Comparison of ENCODE assay signal across 8 mouse cellular contexts in genomic region chr4:108117924-108118876, GRCm38 (mm10). TPM values are rescaled to one million over a fixed set of nuclear protein-coding genes. Genes with fewer than 3 reads are reported as not detected.
DNase-seq lines count a peak whose midpoint lies in the region; ATAC-seq lines count a peak whose summit lies in the region.

No protein-coding gene starts in this region.

- H3K4me2 ChIP-seq in heart, embryonic 14.5 days (ENCODE audit: low read length), result peak overlapping the region; percentile 65
- peak overlapping the region; percentile 78 for H3K4me2 ChIP-seq in liver, embryonic 13.5 days
- peak overlapping the region; percentile 68 for H3K4me2 ChIP-seq in stomach, embryonic 16.5 days (ENCODE audit: low read depth, low read length)

- H3K9ac ChIP-seq in heart, embryonic 14.5 days (ENCODE audit: low read length), result peak overlapping the region; percentile 77
- H3K9ac ChIP-seq in liver, embryonic 13.5 days, result peak overlapping the region; percentile 75
- peak overlapping the region; percentile 83 for H3K9ac ChIP-seq in stomach, embryonic 16.5 days (ENCODE audit: low read length)

- H3K9me3 ChIP-seq in heart, embryonic 14.5 days (ENCODE audit: control insufficient read depth, low read length), result no peaks in the 10 kb centered on the region
- H3K9me3 ChIP-seq in liver, embryonic 13.5 days (replicated peaks), result no peaks in the 10 kb centered on the region
- H3K9me3 ChIP-seq in stomach, embryonic 16.5 days (replicated peaks; ENCODE audit: control insufficient read depth, low read length), result no peaks in the 10 kb centered on the region

- peak overlapping the region; percentile 72 to 74 for H3K27ac ChIP-seq in heart, embryonic 14.5 days (replicated peaks in 1 of 2; ENCODE audit: control insufficient read depth in 1 of 2, insufficient read depth in 1 of 2, low read depth in 2 of 2, low read length in 2 of 2)
- peak overlapping the region; percentile 65 for H3K27ac ChIP-seq in liver, embryonic 13.5 days
- peak overlapping the region; percentile 20 for H3K27ac ChIP-seq in stomach, embryonic 16.5 days (ENCODE audit: low read length)

- H3K4me3 ChIP-seq in heart, embryonic 14.5 days (ENCODE audit: control insufficient read depth in 1 of 2, insufficient read depth in 1 of 2, low read depth in 1 of 2, low read length in 2 of 2), result peak overlapping the region; percentile 67 to 95
- H3K4me3 ChIP-seq in liver, embryonic 13.5 days (replicated peaks), result peak overlapping the region; percentile 71
- H3K4me3 ChIP-seq in stomach, embryonic 16.5 days (replicated peaks; ENCODE audit: low read length), result peak overlapping the region; percentile 76

- WGBS in heart, embryonic 14.5 days, result 13% methylated on average over 43 of the region's 45 CpGs
- WGBS in liver, embryonic 13.5 days (ENCODE audit: insufficient replicate concordance), result 8% methylated on average over 45 of the region's 45 CpGs
- WGBS in stomach, embryonic 16.5 days, result 11% methylated on average over 43 of the region's 45 CpGs

- DNase-seq in CD4-positive helper T cell, adult 2 months (ENCODE audit: low read depth, low spot score), result peak; percentile 87
- DNase-seq in brain, embryonic 18.5 days (ENCODE audit: low read depth, low spot score), result peak; percentile 61
- peak; percentile 93 for DNase-seq in kidney, postnatal 14 days
- peak; percentile 88 for DNase-seq in liver, embryonic 13.5 days
- DNase-seq in neural tube, embryonic 10.5 days (ENCODE audit: extremely low spot score, low spot score), result peak; percentile 94

- peak; percentile 97 for ATAC-seq in erythroid progenitor cell, adult 5-6 weeks (replicated peaks; ENCODE audit: low FRiP score, poor library complexity, severe bottlenecking)
- ATAC-seq in heart, embryonic 14.5 days (ENCODE audit: insufficient number of reproducible peaks, insufficient read depth, low FRiP score, low read depth), result peak; percentile 83
- peak; percentile 93 for ATAC-seq in liver, embryonic 13.5 days (ENCODE audit: low read depth)
- peak; percentile 94 for ATAC-seq in stomach, embryonic 16.5 days (ENCODE audit: insufficient read depth, low FRiP score)

- no peaks in the 10 kb centered on the region for H3K36me3 ChIP-seq in heart, embryonic 14.5 days (ENCODE audit: control insufficient read depth, insufficient read depth, low read length)
- no peaks in the 10 kb centered on the region for H3K36me3 ChIP-seq in liver, embryonic 13.5 days
- H3K36me3 ChIP-seq in stomach, embryonic 16.5 days (ENCODE audit: control insufficient read depth, insufficient read depth, low read length), result no peaks in the 10 kb centered on the region

- no peaks in the 10 kb centered on the region for H3K27me3 ChIP-seq in heart, embryonic 14.5 days (ENCODE audit: control insufficient read depth, insufficient read depth, low read length)
- no peaks in the 10 kb centered on the region for H3K27me3 ChIP-seq in liver, embryonic 13.5 days
- no peaks in the 10 kb centered on the region for H3K27me3 ChIP-seq in stomach, embryonic 16.5 days (ENCODE audit: control insufficient read depth, insufficient read depth, low read length)

- H3K4me1 ChIP-seq in heart, embryonic 14.5 days (ENCODE audit: control insufficient read depth in 2 of 2, insufficient read depth in 2 of 2, low read length in 2 of 2), result no peaks in the 10 kb centered on the region
- peaks cover 11% of the 10 kb centered on the region for H3K4me1 ChIP-seq in liver, embryonic 13.5 days (replicated peaks)
- H3K4me1 ChIP-seq in stomach, embryonic 16.5 days (ENCODE audit: control insufficient read depth, insufficient read depth, low read length), result no peaks in the 10 kb centered on the region

RNA-seq across cellular contexts. Expression of gene Podn, which starts 22.0 kb away (rescaled TPM):
- not detected in 2 replicates for total RNA-seq in erythroid progenitor cell, adult 5-6 weeks (2015; ENCODE audit: low replicate concordance)
- 0.13 TPM in 1 of 2 replicates, not detected in the other for total RNA-seq in erythroid progenitor cell, adult 5-6 weeks (2017; ENCODE audit: low replicate concordance)
- 0.42 and 0.80 TPM in 2 replicates for polyA plus RNA-seq in heart, embryonic 14.5 days (2014; fragmentation: Nextera tagmentation; extraction: Ambion mirVana)
- 0.28 TPM in 1 of 2 replicates, not detected in the other for polyA plus RNA-seq in liver, embryonic 13.5 days (2015; fragmentation: Nextera tagmentation; extraction: Ambion mirVana)
- 1.2 and 2.4 TPM in 2 replicates for polyA plus RNA-seq in stomach, embryonic 16.5 days (2015; fragmentation: Nextera tagmentation; extraction: Ambion mirVana)

RNA-seq across cellular contexts. Expression of gene Scp2, which starts 26.6 kb away (rescaled TPM):
- total RNA-seq in erythroid progenitor cell, adult 5-6 weeks (2015; ENCODE audit: low replicate concordance), result 71.3 and 122 TPM in 2 replicates
- 52.6 and 102 TPM in 2 replicates for total RNA-seq in erythroid progenitor cell, adult 5-6 weeks (2017; ENCODE audit: low replicate concordance)
- 196 and 207 TPM in 2 replicates for polyA plus RNA-seq in heart, embryonic 14.5 days (2014; fragmentation: Nextera tagmentation; extraction: Ambion mirVana)
- polyA plus RNA-seq in liver, embryonic 13.5 days (2015; fragmentation: Nextera tagmentation; extraction: Ambion mirVana), result 244 and 259 TPM in 2 replicates
- 247 and 257 TPM in 2 replicates for polyA plus RNA-seq in stomach, embryonic 16.5 days (2015; fragmentation: Nextera tagmentation; extraction: Ambion mirVana)

RNA-seq across cellular contexts. Expression of gene Echdc2, which starts 47.0 kb away (rescaled TPM):
- 6.7 TPM in 1 of 2 replicates, not detected in the other for total RNA-seq in erythroid progenitor cell, adult 5-6 weeks (2015; ENCODE audit: low replicate concordance)
- total RNA-seq in erythroid progenitor cell, adult 5-6 weeks (2017; ENCODE audit: low replicate concordance), result not detected in 2 replicates
- 23.6 and 23.9 TPM in 2 replicates for polyA plus RNA-seq in heart, embryonic 14.5 days (2014; fragmentation: Nextera tagmentation; extraction: Ambion mirVana)
- polyA plus RNA-seq in liver, embryonic 13.5 days (2015; fragmentation: Nextera tagmentation; extraction: Ambion mirVana), result 10.2 and 10.7 TPM in 2 replicates
- 35.3 and 36.7 TPM in 2 replicates for polyA plus RNA-seq in stomach, embryonic 16.5 days (2015; fragmentation: Nextera tagmentation; extraction: Ambion mirVana)

Comparison
In these comparisons a context has a peak if more than half of its experiments do, and no peak if none do; other contexts are left out.
1. Peak in every context shown above with its lines: DNase-seq, ATAC-seq, H3K4me3 ChIP-seq and H3K27ac ChIP-seq.
2. H3K27ac ChIP-seq: peak in every context shown above with its lines; median percentile 73 in heart, embryonic 14.5 days; 65 in liver, embryonic 13.5 days; 20 in stomach, embryonic 16.5 days.